Mouse (Mus musculus) lung, adult 2 months (tissue): ENCODE data around the gene Zbed6.

Experiments used
- CTCF ChIP-seq: fragments of 200-500 bp; IDR thresholded peaks from 2 replicates; pipeline ENCODE4 v1.5.1; 2011; ENCODE audit warnings: mild to moderate bottlenecking, low read length, control low read depth; ENCODE audit not compliant: insufficient read depth
- POLR2A ChIP-seq: fragments of 200-500 bp; IDR thresholded peaks from 2 replicates; pipeline ENCODE4 v1.6.1; 2011; ENCODE audit warnings: low read depth, mild to moderate bottlenecking, control low read depth, low read length, borderline replicate concordance; ENCODE audit errors: extremely low read depth

DNA sequence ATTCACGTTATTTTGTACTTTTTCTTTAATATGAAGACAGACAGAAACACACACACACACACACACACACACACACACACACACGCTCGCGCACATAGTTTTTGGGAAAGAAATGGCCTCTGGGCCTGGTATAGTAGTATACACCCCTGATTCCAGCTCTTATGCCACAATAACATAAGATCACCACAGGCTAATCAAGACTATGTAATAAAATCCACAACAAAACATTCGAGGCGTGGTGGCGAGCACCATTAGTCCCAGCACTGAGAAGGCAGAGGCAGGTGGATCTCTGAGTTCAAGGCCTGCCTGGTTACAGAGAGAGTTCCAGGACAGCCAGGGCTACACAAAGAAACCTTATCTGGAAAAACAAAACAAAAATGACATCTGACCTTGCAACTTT, 2.3 kb upstream of the Zbed6 start:
- TF ChIP-seq POLR2A (no peak), CTCF (no peak)
